Mouse (Mus musculus) testis, adult 2 months (tissue): Measurements from ENCODE around the gene Igsf3. TPM values are rescaled to one million over a fixed set of nuclear protein-coding genes. Genes with fewer than 3 reads are reported as not detected.
A peak's percentile ranks its signal among the peaks of the same experiment; 100 is the strongest.

Source experiments
- H3K27ac ChIP-seq: fragments of 200-500 bp; 2 replicates; pipeline ENCODE4 v1.5.1; 2012; ENCODE audit warnings: low read depth, low read length; ENCODE audit not compliant: control insufficient read depth, insufficient read depth
- H3K27me3 ChIP-seq: fragments of 200-500 bp; 2 replicates; pipeline ENCODE4 v1.6.1; 2012; ENCODE audit warnings: mild to moderate bottlenecking, low read length, moderate library complexity; ENCODE audit not compliant: control insufficient read depth, insufficient read depth
- H3K36me3 ChIP-seq: fragments of 200-500 bp; 2 replicates; pipeline ENCODE4 v1.6.1; 2012; ENCODE audit warnings: mild to moderate bottlenecking, low read length; ENCODE audit not compliant: control insufficient read depth, insufficient read depth
- H3K4me1 ChIP-seq: fragments of 200-500 bp; 2 replicates; pipeline ENCODE4 v1.6.1; 2012; ENCODE audit warnings: low read length; ENCODE audit not compliant: control insufficient read depth, insufficient read depth
- H3K4me3 ChIP-seq: fragments of 200-500 bp; 2 replicates; pipeline ENCODE4 v1.5.1; 2012; ENCODE audit warnings: low read depth, mild to moderate bottlenecking, low read length, moderate library complexity, mixed read lengths; ENCODE audit not compliant: control insufficient read depth
- CTCF ChIP-seq: fragments of 200-500 bp; IDR thresholded peaks from 2 replicates; pipeline ENCODE4 v1.5.1; 2012; ENCODE audit warnings: low read depth, mild to moderate bottlenecking, inconsistent platforms, low read length, moderate library complexity; ENCODE audit not compliant: control insufficient read depth, insufficient read depth, insufficient replicate concordance
- POLR2A ChIP-seq: fragments of 200-500 bp; IDR thresholded peaks from 2 replicates; pipeline ENCODE4 v1.6.1; 2012; ENCODE audit warnings: low read depth, mild to moderate bottlenecking, inconsistent platforms, low read length, moderate library complexity; ENCODE audit not compliant: control insufficient read depth
- polyA plus RNA-seq: library from polyadenylated mRNA; depleted of rRNA; stranded (reverse); fragments of >200 nt; gene quantifications from 2 replicates; pipeline ENCODE4 v1.2.3, GENCODE M21; 2012

Igsf3 gene
- polyA plus RNA-seq, 1 experiment, result 3.9 TPM

- H3K27ac ChIP-seq, result no peak overlapping the region
- TF ChIP-seq CTCF (no peak), POLR2A (no peak)
Measured at GRCm38 (mm10) chr3:101497432-101498030, 120.6 kb downstream of the Igsf3 start.

DNA sequence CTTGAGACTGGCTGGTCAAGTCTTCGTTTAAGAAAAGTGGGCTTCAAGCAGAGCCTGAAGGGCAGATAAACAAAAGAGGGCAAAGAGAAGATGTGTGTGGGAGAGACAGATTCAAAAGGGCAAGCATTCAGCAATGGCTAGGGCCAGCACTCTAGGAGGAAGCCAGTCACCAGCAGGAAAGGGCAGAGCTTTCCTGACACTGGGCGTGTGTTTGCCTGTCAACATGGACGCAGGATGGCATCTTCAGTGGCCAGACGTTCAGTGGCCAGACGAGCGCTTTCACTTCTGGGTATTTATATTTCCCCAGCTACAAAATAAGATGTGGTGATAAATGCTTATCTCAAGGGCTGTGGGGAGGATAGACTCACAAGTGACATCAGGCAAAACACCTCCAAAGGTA is 123.0 kb downstream of the Igsf3 start:
- Histone ChIP-seq H3K36me3 (no peaks in the 10 kb centered on the region), H3K27ac (no peak overlapping the region), H3K4me3 (no peak overlapping the region), H3K4me1 (no peaks in the 10 kb centered on the region), H3K27me3 (no peaks in the 10 kb centered on the region)
- TF ChIP-seq CTCF (no peak), POLR2A (no peak)

More at GRCm38 (mm10) chr3:101497432-101498030, 120.6 kb downstream of the Igsf3 start:
- no peak overlapping the region for H3K4me3 ChIP-seq
- H3K27me3 ChIP-seq, result no peaks in the 10 kb centered on the region
- H3K4me1 ChIP-seq, result no peaks in the 10 kb centered on the region
- H3K36me3 ChIP-seq, result no peaks in the 10 kb centered on the region

GRCm38 (mm10) chr3:101500393-101501051 is 123.6 kb downstream of the Igsf3 start:
- no peaks in the 10 kb centered on the region for H3K36me3 ChIP-seq
- H3K4me3 ChIP-seq, result no peak overlapping the region
- peak overlapping the region; percentile 68 for H3K27ac ChIP-seq
- H3K4me1 ChIP-seq, result no peaks in the 10 kb centered on the region
- no peaks in the 10 kb centered on the region for H3K27me3 ChIP-seq
- no peak for TF ChIP-seq CTCF
- TF ChIP-seq POLR2A, result no peak

- Histone ChIP-seq H3K27me3 (no peaks in the 10 kb centered on the region), H3K27ac (peak overlapping the region; percentile 60)
- TF ChIP-seq CTCF (no peak), POLR2A (no peak)
Measured at GRCm38 (mm10) chr3:101501611-101502010, 124.7 kb downstream of the Igsf3 start.

GRCm38 (mm10) chr3:101502086-101502760 is 125.3 kb downstream of the Igsf3 start:
- TF ChIP-seq CTCF (no peak), POLR2A (0 out of 2 replicates have a peak, but pooled peaks have one; percentile 18)
- H3K4me1 ChIP-seq, result no peaks in the 10 kb centered on the region
- peak overlapping the region; percentile 60 for H3K27ac ChIP-seq

More at GRCm38 (mm10) chr3:101501611-101502010, 124.7 kb downstream of the Igsf3 start:
- no peaks in the 10 kb centered on the region for H3K4me1 ChIP-seq
- no peaks in the 10 kb centered on the region for H3K36me3 ChIP-seq
- H3K4me3 ChIP-seq, result no peak overlapping the region

DNA sequence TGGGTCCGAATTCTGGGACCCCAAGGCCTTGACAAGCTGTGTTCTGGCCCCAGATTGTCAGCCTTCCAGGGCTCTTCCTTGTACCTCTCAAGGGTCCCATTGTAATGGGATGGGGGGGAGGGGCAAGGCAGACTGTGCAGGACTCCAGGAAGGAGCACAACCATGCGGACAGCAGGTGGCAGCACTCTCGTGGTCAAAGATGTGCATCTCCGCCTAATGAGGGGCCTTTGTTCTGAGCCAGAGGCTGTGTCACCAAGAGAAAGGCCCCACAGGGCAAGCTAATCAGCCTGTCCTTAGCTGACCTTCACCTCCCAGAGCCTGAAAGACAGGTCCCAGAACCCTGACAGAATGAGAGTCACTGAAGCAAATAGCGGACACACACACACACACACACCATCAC is 129.3 kb downstream of the Igsf3 start:
- Histone ChIP-seq H3K27ac (peak overlapping the region; percentile 39; the same call in 1 of the 2 replicates), H3K36me3 (no peaks in the 10 kb centered on the region), H3K4me3 (no peak overlapping the region), H3K27me3 (no peaks in the 10 kb centered on the region), H3K4me1 (no peaks in the 10 kb centered on the region)
- TF ChIP-seq POLR2A (no peak), CTCF (peak; percentile 62; the same call in 1 of the 2 replicates)

More at GRCm38 (mm10) chr3:101502086-101502760, 125.3 kb downstream of the Igsf3 start:
- H3K4me3 ChIP-seq, result no peak overlapping the region
- H3K36me3 ChIP-seq, result no peaks in the 10 kb centered on the region
- H3K27me3 ChIP-seq, result no peaks in the 10 kb centered on the region

DNA sequence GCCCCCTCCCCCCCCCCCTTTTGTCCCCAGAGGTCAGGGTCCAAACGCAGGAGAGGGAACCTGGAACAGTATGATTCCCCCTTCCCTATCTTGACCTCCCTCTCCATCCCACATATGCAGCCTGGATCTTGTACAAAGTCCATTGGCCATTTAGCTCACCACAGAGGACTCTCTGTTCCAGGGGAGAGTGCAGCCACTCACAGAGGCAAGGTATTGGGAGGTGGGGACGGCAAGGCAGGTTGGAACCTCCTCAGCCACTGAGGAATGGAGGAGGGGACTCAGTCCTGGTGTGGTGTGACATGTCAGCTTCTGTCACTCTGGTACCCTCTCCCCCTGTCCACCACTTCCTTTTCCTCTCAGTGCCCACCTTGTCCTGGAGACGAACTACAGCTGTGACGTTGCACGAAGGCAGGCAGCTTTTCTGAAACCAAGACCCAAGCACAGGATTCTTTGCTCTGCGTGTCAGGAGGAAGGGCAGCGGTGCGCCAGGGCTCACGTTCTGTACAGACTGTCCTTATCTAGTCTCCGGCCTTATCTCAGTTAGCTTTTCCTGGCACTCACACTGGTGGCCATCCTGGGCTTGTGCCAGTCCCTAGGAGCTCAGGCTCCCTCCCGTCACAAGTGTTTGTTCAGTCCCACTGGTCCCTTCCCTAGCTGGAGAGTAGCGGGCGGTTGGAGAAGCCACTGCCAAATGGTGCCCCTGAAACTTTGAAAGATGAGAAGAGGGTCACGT is 130.3 kb downstream of the Igsf3 start:
- TF ChIP-seq POLR2A, result peak; percentile 59
- TF ChIP-seq CTCF, result no peak
- H3K27ac ChIP-seq, result peak overlapping the region; percentile 50; the same call in 1 of the 2 replicates
- no peaks in the 10 kb centered on the region for H3K27me3 ChIP-seq
- H3K36me3 ChIP-seq, result no peaks in the 10 kb centered on the region
- no peak overlapping the region for H3K4me3 ChIP-seq
- no peaks in the 10 kb centered on the region for H3K4me1 ChIP-seq
